21 mouse cellular contexts compared by ENCODE assay signal in genomic region chr14:29077418-29077817, GRCm38 (mm10). TPM values are rescaled to one million over a fixed set of nuclear protein-coding genes. Genes with fewer than 3 reads are reported as not detected.
"Had no signal": no experiment of that assay in that cellular context is flagged by ENCODE, and none has a peak within 500 bp of the region (broad histone marks: within the 10 kb centered on the region; RNA-seq: fewer than 3 reads in every experiment).

No protein-coding gene starts in this region.

- H3K36me3 ChIP-seq: kidney, embryonic 15.5 days; liver, embryonic 13.5 days; neural tube, embryonic 12.5 days; neural tube, embryonic 15.5 days; stomach, embryonic 15.5 days had no signal

- H3K4me3 ChIP-seq: kidney, embryonic 15.5 days; layer of hippocampus, adult 2 months; liver, embryonic 13.5 days; neural tube, embryonic 12.5 days; neural tube, embryonic 15.5 days; stomach, embryonic 15.5 days had no signal

- H3K27ac ChIP-seq: kidney, embryonic 15.5 days; layer of hippocampus, adult 2 months; liver, embryonic 13.5 days; neural tube, embryonic 12.5 days; neural tube, embryonic 15.5 days; stomach, embryonic 15.5 days had no signal

- H3K9me3 ChIP-seq: kidney, embryonic 15.5 days; liver, embryonic 13.5 days; neural tube, embryonic 12.5 days; neural tube, embryonic 15.5 days; stomach, embryonic 15.5 days had no signal

- H3K9ac ChIP-seq: kidney, embryonic 15.5 days; liver, embryonic 13.5 days; neural tube, embryonic 12.5 days; neural tube, embryonic 15.5 days; stomach, embryonic 15.5 days had no signal

- DNase-seq: kidney, adult 2 months; kidney, postnatal 14 days; layer of hippocampus, adult 9-11 months; liver, embryonic 13.5 days; lung, adult 2 months; lung, postnatal 14 days; lung, postnatal 4 days; midbrain, embryonic 14.5 days; right cerebral cortex, adult 18-20 months; right cerebral cortex, postnatal 14 days; right cerebral cortex, postnatal 4 days; thymus, adult 18-20 months; thymus, postnatal 14 days; thymus, postnatal 4 days had no signal

- ATAC-seq: intestine, embryonic 16.5 days had no signal

- H3K4me2 ChIP-seq: kidney, embryonic 15.5 days; liver, embryonic 13.5 days; midbrain, embryonic 11.5 days; neural tube, embryonic 12.5 days; neural tube, embryonic 15.5 days; stomach, embryonic 15.5 days had no signal

- H3K4me1 ChIP-seq: kidney, embryonic 15.5 days; liver, embryonic 13.5 days; neural tube, embryonic 12.5 days; stomach, embryonic 15.5 days had no signal

- H3K27me3 ChIP-seq: kidney, embryonic 15.5 days; liver, embryonic 13.5 days; neural tube, embryonic 12.5 days; neural tube, embryonic 15.5 days; stomach, embryonic 15.5 days had no signal

RNA-seq across cellular contexts. Expression of gene Lrtm1, which starts 59.4 kb away (rescaled TPM):
- polyA plus RNA-seq: intestine, embryonic 16.5 days had no signal
